Mouse (Mus musculus) kidney, adult 2 months (tissue): ENCODE results near the gene Tmem51. TPM values are rescaled to one million over a fixed set of nuclear protein-coding genes. Genes with fewer than 3 reads are reported as not detected.
A peak's percentile ranks its signal among the peaks of the same experiment; 100 is the strongest.

ENCODE experiments used
- DNase-seq: peaks from one replicate; pipeline ENCODE4 v3.0.0; 2021
- H3K27ac ChIP-seq: fragments of 200-500 bp; 2 replicates; pipeline ENCODE4 v1.5.1; 2012; ENCODE audit warnings: low read depth, low read length, control low read depth, inconsistent platforms; ENCODE audit not compliant: insufficient read depth
- H3K27me3 ChIP-seq: fragments of 200-500 bp; replicated peaks from 2 replicates; pipeline ENCODE4 v1.6.1; 2012; ENCODE audit warnings: mild to moderate bottlenecking, moderate library complexity, low read length, inconsistent platforms; ENCODE audit not compliant: control insufficient read depth, insufficient read depth
- H3K36me3 ChIP-seq: fragments of 200-500 bp; 2 replicates; pipeline ENCODE4 v1.6.1; 2012; ENCODE audit warnings: mild to moderate bottlenecking, moderate library complexity, low read length, inconsistent platforms; ENCODE audit not compliant: control insufficient read depth, insufficient read depth
- H3K4me1 ChIP-seq: fragments of 200-500 bp; 2 replicates; pipeline ENCODE4 v1.6.1; 2011; ENCODE audit warnings: low read length; ENCODE audit not compliant: control insufficient read depth, insufficient read depth
- H3K4me3 ChIP-seq: fragments of 200-500 bp; 2 replicates; pipeline ENCODE4 v1.5.1; 2011; ENCODE audit warnings: mild to moderate bottlenecking, low read depth, low read length, control low read depth; ENCODE audit not compliant: insufficient read depth
- CTCF ChIP-seq: fragments of 200-500 bp; conservative IDR thresholded peaks from 2 replicates; pipeline ENCODE4 v1.5.1; 2011; ENCODE audit warnings: low read depth, mild to moderate bottlenecking, control low read depth, low read length, moderate library complexity, mixed read lengths; ENCODE audit not compliant: insufficient read depth, insufficient read length
- POLR2A ChIP-seq: fragments of 200-500 bp; IDR thresholded peaks from one replicate; pipeline ENCODE4 v1.6.1; 2011; ENCODE audit warnings: low read depth, low read length, control low read depth
- WGBS: fragments of 180-500 bp; shearing (Covaris S2); methylation state at CpG from one replicate; pipeline ENCODE4 v1.1.7; 2018; 5-methylcytosine and 5-hydroxymethylcytosine counted together
- polyA plus RNA-seq: library from polyadenylated mRNA; depleted of rRNA; stranded (reverse); fragments of >200 nt; gene quantifications from 2 replicates; pipeline ENCODE4 v1.2.3, GENCODE M21; 2012

Tmem51 gene
- polyA plus RNA-seq, 1 experiment = 60.4 TPM

DNA sequence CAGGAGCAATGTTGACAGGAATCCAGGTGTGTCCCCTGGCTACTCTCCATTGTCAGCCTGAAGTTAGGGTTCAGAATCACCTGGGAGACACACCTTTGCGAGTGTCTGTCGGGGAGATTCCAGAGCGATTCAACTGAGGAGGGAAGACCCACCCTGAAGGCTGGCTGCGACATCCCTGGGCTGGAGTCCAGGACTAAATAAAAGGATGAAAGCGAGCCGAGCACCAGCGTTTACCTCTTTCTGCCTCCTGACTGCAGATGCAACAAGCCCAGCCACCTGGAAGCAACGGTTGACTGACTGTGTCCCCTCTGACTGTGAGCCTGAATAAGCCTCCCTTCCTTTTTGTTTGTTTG, 24.3 kb downstream of the Tmem51 start:
- no peak for TF ChIP-seq POLR2A
- TF ChIP-seq CTCF = no peak
- 74% methylated on average over 8 of the region's 8 CpGs for WGBS

DNA sequence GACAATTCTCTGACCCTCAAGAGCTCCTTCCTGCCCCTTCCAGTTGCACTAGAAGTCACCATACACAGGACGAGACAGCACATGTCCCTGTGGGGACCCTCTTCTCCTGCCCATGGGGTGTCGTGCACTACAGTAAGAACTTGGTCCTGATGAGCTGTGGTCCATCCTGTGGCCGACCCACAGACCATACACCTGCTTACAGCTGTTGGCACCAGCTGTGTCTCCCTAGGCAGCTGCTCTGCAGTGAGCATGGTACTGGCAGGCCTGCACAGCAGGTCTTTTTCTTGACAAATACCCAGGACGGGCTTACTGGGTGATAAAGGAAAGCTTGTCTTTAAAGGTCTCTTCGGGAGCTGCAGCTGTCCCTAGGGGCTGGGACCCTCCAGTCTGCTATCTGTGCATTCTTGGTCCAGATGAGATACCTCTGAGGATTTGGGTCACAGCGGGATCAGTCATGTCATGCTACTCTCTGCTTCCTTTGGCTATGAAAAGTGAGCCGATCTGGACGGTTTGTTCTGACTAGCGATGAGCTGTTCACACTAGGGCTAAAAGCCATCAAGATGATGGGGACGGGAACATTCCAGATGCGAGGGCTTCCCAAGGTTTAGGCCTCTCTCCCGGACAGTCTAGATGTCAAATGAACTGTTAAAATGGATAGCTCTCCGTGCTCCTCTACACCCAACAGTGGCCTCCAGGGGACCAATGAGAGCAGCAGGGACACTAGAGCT, 24.8 kb downstream of the Tmem51 start:
- TF ChIP-seq POLR2A (no peak), CTCF (no peak)
- H3K27ac ChIP-seq = no peak overlapping the region
- H3K36me3 ChIP-seq = no peaks in the 10 kb centered on the region
- H3K4me1 ChIP-seq = peaks cover 31% of the 10 kb centered on the region
- no peak for DNase-seq
- WGBS = 85% methylated on average over 13 of the region's 13 CpGs
- H3K27me3 ChIP-seq = no peaks in the 10 kb centered on the region
- no peak overlapping the region for H3K4me3 ChIP-seq

More for the DNA sequence above, 24.3 kb downstream of the Tmem51 start:
- Histone ChIP-seq H3K27ac (no peak overlapping the region), H3K27me3 (no peaks in the 10 kb centered on the region), H3K4me1 (peaks cover 33% of the 10 kb centered on the region), H3K36me3 (no peaks in the 10 kb centered on the region), H3K4me3 (no peak overlapping the region)
- DNase-seq = no peak

DNA sequence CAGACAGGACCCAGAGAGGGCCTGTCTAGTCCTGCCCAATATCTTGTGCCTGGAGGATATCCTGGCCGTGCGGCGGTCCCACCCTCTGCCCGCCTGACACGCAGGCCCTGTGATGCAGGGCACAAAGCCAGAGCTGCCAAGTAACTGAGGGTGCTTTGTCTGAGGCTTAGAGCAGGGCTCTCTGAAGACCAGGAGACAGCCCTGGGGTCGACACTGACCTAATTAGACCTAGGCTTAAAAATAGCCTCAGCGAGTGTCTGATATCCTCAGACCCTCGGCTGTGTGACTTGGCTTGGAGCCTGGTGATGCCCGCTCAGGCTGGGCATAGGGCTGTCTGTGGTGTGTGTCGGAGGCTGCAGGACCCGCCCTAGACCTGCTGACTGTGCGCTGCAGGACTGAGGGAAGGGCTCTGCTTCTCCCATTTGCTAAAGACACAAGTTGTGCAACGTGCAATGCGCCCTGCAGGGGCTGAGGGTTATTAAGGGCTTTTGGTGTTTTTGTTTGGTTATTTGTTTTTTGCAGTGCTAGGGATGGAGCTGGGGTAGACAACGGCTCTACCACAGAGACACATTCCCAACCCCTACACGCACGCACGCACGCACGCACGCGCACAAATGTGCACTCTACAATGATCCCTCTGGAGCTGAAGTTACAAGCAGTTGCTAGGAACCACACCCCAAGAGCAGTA, 26.4 kb downstream of the Tmem51 start:
- no peaks in the 10 kb centered on the region for H3K36me3 ChIP-seq
- peaks cover 36% of the 10 kb centered on the region for H3K4me1 ChIP-seq
- TF ChIP-seq POLR2A (no peak), CTCF (no peak)
- no peak overlapping the region for H3K4me3 ChIP-seq
- no peak overlapping the region for H3K27ac ChIP-seq
- no peak for DNase-seq
- WGBS = 65% methylated on average over 22 of the region's 22 CpGs
- H3K27me3 ChIP-seq = no peaks in the 10 kb centered on the region

DNA sequence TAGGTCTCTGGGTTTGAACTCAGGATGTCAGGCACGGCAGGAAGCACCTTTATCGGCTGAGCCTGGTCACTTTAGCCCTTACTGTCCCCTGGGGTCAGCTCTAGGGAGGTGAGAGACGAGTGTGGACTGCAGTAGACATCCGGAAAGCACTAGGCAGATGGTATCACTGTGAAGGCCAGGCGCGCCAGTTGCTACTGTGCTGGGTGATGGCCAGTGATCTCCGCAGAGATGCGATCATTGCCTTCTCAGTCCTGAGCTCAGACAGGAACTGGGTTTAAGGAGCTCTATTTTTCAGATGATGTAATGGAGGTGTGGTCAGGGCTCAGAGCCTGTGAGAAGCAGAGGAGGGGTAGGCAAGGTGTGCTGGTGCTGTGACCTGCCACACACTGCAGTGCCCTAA, 28.5 kb downstream of the Tmem51 start:
- TF ChIP-seq CTCF = no peak
- TF ChIP-seq POLR2A = no peak
- H3K36me3 ChIP-seq = no peaks in the 10 kb centered on the region
- H3K4me1 ChIP-seq = peaks cover 32% of the 10 kb centered on the region
- whole genome bisulfite sequencing = 75% methylated on average over 8 of the region's 8 CpGs
- H3K27ac ChIP-seq = 0 out of 2 replicates have a peak overlapping the region, but pooled peaks have one; percentile 8
- DNase-seq = no peak
- H3K27me3 ChIP-seq = no peaks in the 10 kb centered on the region
- H3K4me3 ChIP-seq = no peak overlapping the region

GRCm38 (mm10) chr4:142054580-142054979, 29.5 kb downstream of the Tmem51 start:
- WGBS = 71% methylated on average over 11 of the region's 11 CpGs
- no peaks in the 10 kb centered on the region for H3K27me3 ChIP-seq
- peaks cover 40% of the 10 kb centered on the region for H3K4me1 ChIP-seq
- H3K4me3 ChIP-seq = no peak overlapping the region
- H3K36me3 ChIP-seq = no peaks in the 10 kb centered on the region
- peak overlapping the region; percentile 89; the same call in 1 of the 2 replicates for H3K27ac ChIP-seq
- DNase-seq = peak; percentile 52
- TF ChIP-seq CTCF = no peak

GRCm38 (mm10) chr4:142053661-142054448, 30.2 kb downstream of the Tmem51 start:
- Histone ChIP-seq H3K27me3 (no peaks in the 10 kb centered on the region), H3K27ac (peak overlapping the region; percentile 89), H3K4me3 (no peak overlapping the region), H3K36me3 (no peaks in the 10 kb centered on the region), H3K4me1 (peaks cover 47% of the 10 kb centered on the region)
- TF ChIP-seq POLR2A (no peak), CTCF (no peak)
- WGBS = 31% methylated on average over 9 of the region's 9 CpGs
- DNase-seq = peak; percentile 53

GRCm38 (mm10) chr4:142053261-142053660, 30.8 kb downstream of the Tmem51 start:
- TF ChIP-seq POLR2A (no peak), CTCF (no peak)
- Histone ChIP-seq H3K27ac (peak overlapping the region; percentile 89), H3K4me1 (peaks cover 50% of the 10 kb centered on the region), H3K27me3 (no peaks in the 10 kb centered on the region), H3K36me3 (no peaks in the 10 kb centered on the region), H3K4me3 (no peak overlapping the region)
- 41% methylated on average over 4 of the region's 4 CpGs for WGBS
- peak; percentile 65 for DNase-seq
